Mouse (Mus musculus) adipocyte (in vitro differentiated cells): ENCODE results near the gene Tnfsf13b.

ENCODE experiments used
- DNase-seq: peaks from one replicate; pipeline ENCODE4 v3.0.0-alpha.2; 2016; ENCODE audit warnings: low spot score

Tnfsf13b gene

GRCm38 (mm10) chr8:10006156-10006985 is at the start of gene Tnfsf13b:
Gene Tnfsf13b (plus strand): TSS chr8:10006467.
- no peak for DNase-seq

- no peak for DNase-seq
These were observed 47.9 kb upstream of the Tnfsf13b start for GRCm38 (mm10) chr8:9958338-9958737.

- no peak for DNase-seq
These were observed 46.3 kb upstream of the Tnfsf13b start for GRCm38 (mm10) chr8:9959919-9960318.

GRCm38 (mm10) chr8:9971866-9972265 is 34.4 kb upstream of the Tnfsf13b start:
- DNase-seq, result no peak

- no peak for DNase-seq
These were observed 31.0 kb upstream of the Tnfsf13b start for GRCm38 (mm10) chr8:9975276-9975675.

GRCm38 (mm10) chr8:9975898-9976611 is 30.2 kb upstream of the Tnfsf13b start:
- peak; percentile 99 for DNase-seq

GRCm38 (mm10) chr8:9977016-9977415 is 29.3 kb upstream of the Tnfsf13b start:
- DNase-seq, result peak; percentile 50

- peak; percentile 99 for DNase-seq
These were observed 28.5 kb upstream of the Tnfsf13b start, which contains the start of the genes Lig4 and Abhd13 for GRCm38 (mm10) chr8:9977573-9978314. Gene Lig4 (minus strand): TSS chr8:9977686. Gene Abhd13 (plus strand): TSS chr8:9977707.

GRCm38 (mm10) chr8:9978475-9979230 is 27.6 kb upstream of the Tnfsf13b start:
- no peak for DNase-seq

- DNase-seq, result no peak
These were observed 26.5 kb upstream of the Tnfsf13b start for GRCm38 (mm10) chr8:9979746-9980145.

GRCm38 (mm10) chr8:9980188-9980587 is 26.1 kb upstream of the Tnfsf13b start:
- no peak for DNase-seq

- no peak for DNase-seq
These were observed 2.2 kb upstream of the Tnfsf13b start for GRCm38 (mm10) chr8:10004115-10004514.

GRCm38 (mm10) chr8:10006986-10007659 is 856 bp downstream of the Tnfsf13b start:
- DNase-seq, result no peak

- no peak for DNase-seq
These were observed 1.4 kb downstream of the Tnfsf13b start for GRCm38 (mm10) chr8:10007660-10008028.

GRCm38 (mm10) chr8:10016252-10016651 is 10.0 kb downstream of the Tnfsf13b start:
- DNase-seq, result no peak

- DNase-seq, result no peak
These were observed 11.0 kb downstream of the Tnfsf13b start for GRCm38 (mm10) chr8:10017231-10017630.

- no peak for DNase-seq
These were observed 24.2 kb downstream of the Tnfsf13b start for GRCm38 (mm10) chr8:10030320-10031060.

GRCm38 (mm10) chr8:10031177-10031576 is 24.9 kb downstream of the Tnfsf13b start:
- no peak for DNase-seq

GRCm38 (mm10) chr8:10040866-10041265 is 34.6 kb downstream of the Tnfsf13b start:
- no peak for DNase-seq

GRCm38 (mm10) chr8:10043842-10044510 is 37.7 kb downstream of the Tnfsf13b start:
- peak; percentile 34 for DNase-seq
